Mouse (Mus musculus) kidney, adult 2 months (tissue): ENCODE measurements around the gene H2-T3.

ENCODE experiments used
- CTCF ChIP-seq: fragments of 200-500 bp; conservative IDR thresholded peaks from 2 replicates; pipeline ENCODE4 v1.5.1; 2011; ENCODE audit warnings: low read depth, mild to moderate bottlenecking, control low read depth, low read length, moderate library complexity, mixed read lengths; ENCODE audit not compliant: insufficient read depth, insufficient read length
- POLR2A ChIP-seq: fragments of 200-500 bp; IDR thresholded peaks from one replicate; pipeline ENCODE4 v1.6.1; 2011; ENCODE audit warnings: low read depth, low read length, control low read depth

DNA sequence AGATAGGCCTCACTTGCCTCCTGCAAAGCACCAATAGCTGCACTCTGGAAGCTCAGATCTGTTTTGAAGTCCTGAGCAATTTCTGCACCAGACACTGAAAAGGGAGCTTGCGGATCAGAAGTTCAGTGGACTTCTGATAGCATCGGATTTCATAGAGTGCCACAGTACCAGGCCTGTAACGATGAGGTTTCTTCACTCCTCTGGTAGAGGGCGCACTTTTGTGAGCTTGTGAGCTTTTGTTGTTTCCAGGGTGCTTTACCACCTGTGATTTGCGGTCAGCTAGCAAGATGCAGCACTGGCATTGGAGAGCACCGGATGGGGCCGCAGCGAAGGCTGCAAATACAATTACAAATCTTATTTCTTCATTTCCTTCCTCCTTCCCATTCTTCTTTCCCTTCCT is 36.8 kb upstream of the H2-T3 start:
- TF ChIP-seq POLR2A (no peak), CTCF (no peak; the same call in 1 of the 2 replicates)
